Mouse (Mus musculus) right cerebral cortex, postnatal 10 days (tissue): ENCODE measurements at regions not wholly inside any gene's neighbourhood (a gene's known extent, or its start where the extent isn't known, plus 50 kb on each side); places are given as distances from the start of the nearest gene placed in this dataset.

Experiments
- DNase-seq, 2 experiments: peaks; one replicate each; pipeline ENCODE4 v3.0.0; 2021; ENCODE audit warnings: low spot score in 2 of 2

DNA sequence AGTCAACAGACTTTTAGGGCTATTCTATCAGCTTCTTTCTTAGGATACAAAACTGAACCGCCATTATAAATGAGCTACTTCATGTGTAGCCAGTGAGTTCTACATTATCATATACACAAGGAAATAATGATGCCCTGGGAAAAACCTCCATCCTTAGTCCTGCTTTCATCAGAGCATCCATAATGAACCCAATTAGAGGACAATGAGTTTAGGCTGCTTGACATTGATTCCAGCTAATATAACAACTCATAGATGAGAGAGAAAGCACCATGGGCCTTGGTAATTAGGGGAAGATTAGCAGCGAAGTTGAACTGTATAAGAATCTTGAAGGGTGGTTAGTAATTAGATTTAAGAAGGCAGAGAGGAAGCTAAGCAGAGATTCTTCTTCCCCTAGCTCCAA lies 405.7 kb downstream of the Ipmk start:
- DNase-seq, result no peak

DNA sequence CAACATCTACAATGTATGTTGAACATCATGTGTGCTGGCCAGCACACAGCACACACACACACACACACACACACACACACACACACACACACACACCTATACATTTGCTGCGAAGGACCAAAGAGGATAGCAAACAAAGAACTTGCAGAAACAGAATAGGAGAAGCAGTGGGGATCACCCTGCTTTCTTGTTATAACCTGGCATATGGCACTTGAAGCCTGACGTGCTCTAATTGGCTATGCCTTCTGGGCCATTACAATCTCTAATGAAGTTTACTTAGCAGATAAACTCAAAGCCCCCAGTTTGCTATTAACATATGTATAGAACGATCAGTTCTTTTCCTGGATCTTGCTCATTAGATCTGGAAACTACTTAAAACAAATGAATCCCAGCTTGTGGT lies 407.2 kb downstream of the Ipmk start:
- DNase-seq, result no peak

DNA sequence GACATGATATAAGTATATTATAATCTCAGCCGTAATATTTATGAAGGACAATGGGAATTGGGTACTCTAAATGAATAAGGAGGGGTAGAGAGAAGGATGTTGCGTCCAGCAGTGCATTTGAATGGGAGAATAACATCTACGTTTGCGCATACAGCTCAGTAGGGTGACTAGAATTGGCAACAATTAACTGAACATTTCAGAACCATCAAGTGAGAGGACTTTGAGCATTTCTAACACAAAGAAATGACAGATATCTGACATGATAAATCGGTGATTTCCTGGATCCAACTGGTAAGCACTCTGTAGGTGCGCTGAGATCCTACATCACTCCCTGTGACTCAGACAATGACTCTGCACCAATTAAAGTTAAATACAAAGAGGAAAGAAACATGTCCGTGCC lies 431.3 kb downstream of the Ipmk start:
- DNase-seq, result no peak

DNA sequence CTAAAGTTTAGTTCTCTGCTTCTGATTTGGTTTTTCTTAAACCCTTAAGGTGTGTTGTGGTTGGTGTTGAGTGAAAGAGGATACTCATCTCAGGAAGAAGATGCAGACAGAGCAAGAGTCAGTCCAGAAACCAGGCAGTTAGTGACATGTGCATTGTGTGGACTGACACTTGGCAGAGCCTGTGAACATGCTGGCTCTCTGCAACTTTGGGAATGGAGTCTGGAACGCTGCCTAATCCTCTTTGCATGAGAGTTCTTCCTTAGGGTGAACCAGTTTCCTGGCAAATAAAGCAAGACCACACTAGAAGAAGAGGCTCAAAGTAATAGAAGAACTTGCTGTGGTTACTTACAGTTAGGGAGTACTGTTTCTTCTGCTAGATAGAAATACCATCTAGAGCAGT lies 441.7 kb downstream of the Ipmk start:
- DNase-seq, result no peak

- peak in 1 of 2 experiments; percentile 20 for DNase-seq
Measured at GRCm38 (mm10) chr10:71789936-71790335, 442.4 kb downstream of the Ipmk start.

DNA sequence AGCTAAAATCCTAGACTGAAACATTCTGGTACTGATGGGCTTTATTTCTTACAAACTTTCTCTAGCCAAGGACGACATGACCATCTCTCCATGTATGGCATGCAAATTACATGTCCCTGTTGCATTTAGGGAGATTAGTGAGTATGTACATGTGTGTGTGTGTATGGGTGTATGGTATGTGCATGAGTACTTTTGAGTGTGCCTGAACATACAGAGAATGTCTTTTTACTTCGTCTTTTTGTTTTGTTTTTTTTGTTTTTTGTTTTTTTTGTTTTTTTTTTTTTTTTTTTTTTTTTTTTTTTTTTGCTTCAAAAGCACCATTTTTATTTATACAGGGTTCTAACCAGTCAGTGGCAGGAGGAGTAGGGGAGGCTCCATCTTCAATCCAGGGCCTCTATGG lies 451.1 kb downstream of the Ipmk start:
- DNase-seq, result no peak

DNA sequence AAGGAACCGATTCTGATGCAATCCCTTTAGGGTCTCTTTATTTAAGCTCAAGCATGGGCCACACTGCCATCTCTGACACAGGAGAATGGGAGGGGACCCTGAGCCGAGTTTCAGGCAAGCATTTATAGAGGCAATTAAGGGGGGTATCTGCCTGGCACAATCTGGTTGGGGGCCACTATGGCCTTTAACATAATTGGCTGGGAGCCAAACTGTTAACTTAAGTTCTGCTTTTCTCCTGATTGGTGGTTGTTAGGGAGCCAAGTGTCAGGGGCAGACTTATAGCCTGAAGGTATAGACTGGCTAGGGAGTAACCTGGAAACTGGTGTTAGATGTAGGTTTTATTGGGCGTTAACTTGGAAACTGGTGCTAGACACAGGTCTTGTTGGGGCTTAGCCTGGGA lies 454.9 kb downstream of the Ipmk start:
- DNase-seq, result no peak

DNA sequence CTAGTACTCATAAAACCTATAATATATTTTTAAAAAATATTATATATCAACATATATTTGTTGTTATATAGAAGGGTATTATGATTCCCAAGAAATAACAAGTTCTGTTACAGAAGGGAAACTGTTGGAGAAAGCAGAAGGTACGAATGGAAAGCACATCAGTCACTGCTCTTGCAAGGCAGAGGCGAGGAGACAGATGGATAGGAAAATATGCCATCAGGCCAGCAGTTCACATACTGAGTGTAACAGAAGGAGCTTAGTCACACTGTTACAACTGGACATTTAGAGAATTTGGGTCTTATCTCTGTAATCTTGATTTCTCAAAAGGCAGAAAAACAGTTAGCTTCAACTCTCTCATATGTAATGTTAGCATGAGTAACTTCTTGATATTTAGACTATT lies 485.1 kb downstream of the Ipmk start:
- DNase-seq, result no peak

DNA sequence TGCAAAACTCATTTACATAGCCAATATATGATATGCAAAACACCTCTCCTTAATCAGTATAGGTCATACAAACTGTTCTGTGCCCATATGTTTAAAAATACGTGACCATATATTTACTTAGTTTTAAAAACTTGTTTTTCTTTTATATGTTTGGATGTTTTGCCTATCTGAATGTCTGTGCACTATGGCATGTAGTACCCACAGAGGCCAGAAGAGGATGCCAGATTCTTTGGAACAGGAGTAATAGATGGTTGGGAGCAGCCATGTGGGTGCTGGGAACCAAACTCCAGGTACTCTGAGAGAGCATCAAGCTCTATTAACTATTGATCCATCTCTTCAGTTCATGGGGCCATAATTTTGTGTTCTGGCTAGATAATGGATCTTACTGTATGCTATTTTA lies 487.5 kb downstream of the Ipmk start:
- DNase-seq, result no peak

DNA sequence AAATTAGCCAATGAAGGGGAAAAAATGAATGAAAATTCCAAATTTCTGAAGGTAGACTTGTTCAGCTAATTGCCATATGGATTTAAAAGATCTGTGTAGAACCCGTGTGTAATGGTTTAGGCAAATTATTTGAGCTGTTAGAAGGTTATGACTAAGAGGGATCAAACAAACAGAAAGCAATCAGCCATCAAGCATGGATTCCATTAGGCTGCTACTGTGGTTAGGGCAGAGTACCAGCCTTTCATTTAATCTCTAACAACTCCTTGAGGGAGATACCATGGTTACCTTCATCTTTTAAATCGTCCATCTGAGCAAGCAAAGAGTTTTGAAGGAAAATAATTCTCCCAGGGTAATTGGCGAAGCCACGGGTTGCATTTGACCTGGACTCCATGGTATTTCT lies 509.5 kb downstream of the Ipmk start:
- DNase-seq, result no peak

DNA sequence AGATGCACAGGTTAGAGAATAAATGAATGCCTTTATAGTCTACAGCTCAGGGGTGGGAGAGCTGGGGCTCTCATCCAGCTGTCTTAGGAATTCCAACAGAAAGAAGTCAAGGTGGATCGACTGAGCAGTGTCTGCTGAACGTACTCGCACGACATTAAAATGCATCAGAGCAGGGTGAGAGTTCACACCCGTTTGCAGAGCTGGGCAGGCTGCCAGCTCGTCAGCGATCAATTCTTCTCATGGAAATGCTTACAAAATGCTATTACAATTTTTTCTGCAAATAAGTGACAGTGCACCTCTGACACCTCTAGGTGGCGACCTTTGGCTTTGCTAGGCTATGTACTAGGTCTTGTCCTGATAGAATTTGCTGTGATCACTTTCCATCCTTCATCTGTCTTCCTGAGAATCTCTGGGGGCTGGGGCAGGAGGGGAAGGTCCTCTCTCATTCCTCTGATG lies 510.0 kb downstream of the Ipmk start:
- DNase-seq, result peak; percentile 82 to 85

DNA sequence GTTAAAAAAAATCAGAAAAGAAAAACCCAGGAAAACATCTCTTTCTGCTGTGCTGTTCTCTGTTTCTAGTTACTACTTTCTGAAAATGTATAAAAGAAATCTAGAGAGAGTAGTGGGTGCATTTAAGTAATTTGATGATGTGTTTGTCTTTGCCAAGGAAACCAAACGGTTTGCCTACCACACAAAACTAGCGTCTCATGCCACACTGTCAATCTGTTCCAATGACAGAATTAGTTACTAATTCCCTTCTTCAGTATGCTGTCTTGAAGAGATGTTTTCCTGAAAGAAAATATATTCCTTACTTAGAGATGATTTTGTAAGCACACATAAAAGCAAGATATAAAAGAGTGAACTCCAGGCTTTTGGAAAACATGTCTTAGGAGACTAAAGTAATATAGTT lies 546.2 kb downstream of the Ipmk start:
- no peak for DNase-seq

DNA sequence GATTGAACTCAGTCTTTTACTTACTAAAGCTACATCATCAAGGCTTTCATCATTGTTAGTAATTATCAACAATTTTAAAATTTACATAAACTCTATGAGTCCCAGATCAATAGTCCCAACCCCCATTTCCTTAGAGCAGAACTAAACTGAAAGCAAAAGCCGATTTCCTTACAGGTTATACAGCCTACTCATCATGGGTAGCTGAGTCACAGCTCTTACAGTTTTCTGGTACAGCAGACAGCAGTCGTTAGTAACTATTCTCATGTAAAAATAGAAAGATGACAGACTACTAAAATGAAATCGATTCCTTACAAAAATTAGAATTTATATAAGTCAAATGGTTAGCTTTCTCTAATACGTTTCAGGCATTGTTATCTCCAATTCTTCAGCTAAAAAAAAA lies 557.5 kb downstream of the Ipmk start:
- DNase-seq, result no peak
